Mouse (Mus musculus): ENCODE results near the gene Lrpprc.

Gene Lrpprc

GRCm38 (mm10) chr17:84758374-84758773 lies 32.2 kb downstream of the Lrpprc start:
- no peak for DNase-seq

- no peak for DNase-seq
Observed at GRCm38 (mm10) chr17:84756090-84756489, 34.5 kb downstream of the Lrpprc start.

DNA sequence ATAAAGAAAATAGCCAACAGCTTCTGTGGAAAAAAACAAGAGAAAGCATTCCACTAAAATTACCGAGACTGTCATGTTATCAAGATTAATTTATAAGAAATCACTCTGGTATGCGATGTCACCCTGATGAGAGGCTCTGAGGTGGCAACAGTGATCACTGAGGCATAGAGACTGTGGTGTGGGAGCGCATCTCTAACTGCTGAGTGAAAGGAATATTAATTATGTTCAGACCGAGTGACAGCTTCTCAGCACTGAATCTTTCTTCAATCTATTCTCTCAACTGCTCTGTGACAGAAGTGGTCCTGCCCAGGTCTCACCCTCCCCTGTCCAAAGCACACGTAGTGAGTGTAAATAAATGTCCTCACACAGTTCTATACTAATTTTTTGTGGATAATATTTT lies 37.1 kb downstream of the Lrpprc start:
- no peak for DNase-seq

- no peak for DNase-seq
Observed at GRCm38 (mm10) chr17:84752286-84752685, 38.3 kb downstream of the Lrpprc start.

DNA sequence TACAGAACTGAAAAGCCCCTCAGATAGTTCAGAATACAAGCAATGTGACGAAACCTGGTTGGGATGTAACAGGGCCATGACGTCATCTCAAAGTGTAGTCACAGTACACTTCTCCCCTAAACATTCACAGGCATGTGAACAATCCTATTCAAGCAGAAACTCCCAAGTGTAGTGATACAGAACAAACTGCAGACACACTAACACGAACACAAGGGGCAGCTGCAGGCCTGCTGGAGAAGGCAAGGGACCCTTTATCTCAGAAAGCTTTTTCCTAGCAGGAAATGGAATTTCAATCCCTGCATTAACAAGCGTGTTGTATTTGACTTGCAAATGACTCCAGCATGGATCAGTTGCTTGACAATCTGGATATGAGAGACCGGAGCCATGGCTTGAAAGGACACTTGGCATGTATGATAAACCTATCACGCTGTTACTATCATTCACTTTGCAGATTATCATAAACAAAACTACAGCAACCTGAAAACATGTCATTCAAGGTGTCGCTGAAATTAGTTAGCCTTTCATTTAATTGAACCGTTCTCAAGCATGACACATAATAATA lies 38.9 kb downstream of the Lrpprc start:
- no peak for DNase-seq

GRCm38 (mm10) chr17:84750130-84750529 lies 40.5 kb downstream of the Lrpprc start:
- peak in 1 of 2 experiments; percentile 14 for DNase-seq

- DNase-seq = no peak
Observed at GRCm38 (mm10) chr17:84749297-84749696, 41.3 kb downstream of the Lrpprc start.

GRCm38 (mm10) chr17:84748152-84748682 lies 42.4 kb downstream of the Lrpprc start:
- no peak for DNase-seq

- DNase-seq = no peak
Observed at GRCm38 (mm10) chr17:84747212-84747611, 43.4 kb downstream of the Lrpprc start.

DNA sequence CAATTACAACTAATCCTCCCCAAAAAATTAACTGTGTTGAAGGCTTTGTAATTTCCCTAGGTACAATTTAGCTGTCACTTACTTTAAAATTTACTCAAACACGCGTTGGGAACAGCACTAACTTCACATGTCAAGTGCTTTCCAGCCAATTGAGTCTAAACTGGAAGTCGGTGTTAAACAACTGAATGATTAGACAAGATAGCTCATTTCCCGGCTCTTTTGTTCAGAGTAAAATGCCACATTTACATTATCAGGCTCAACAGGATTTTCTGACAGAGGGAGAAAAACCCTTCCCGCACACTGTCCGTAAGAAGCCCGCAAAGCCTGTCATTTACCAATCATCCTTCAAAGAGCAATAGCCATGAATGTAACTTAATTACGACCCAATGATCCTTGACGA lies 45.6 kb downstream of the Lrpprc start:
- no peak for DNase-seq

GRCm38 (mm10) chr17:84744256-84744655 lies 46.3 kb downstream of the Lrpprc start:
- no peak for DNase-seq

- no peak for DNase-seq
Observed at GRCm38 (mm10) chr17:84738073-84738797, 52.4 kb downstream of the Lrpprc start.

DNA sequence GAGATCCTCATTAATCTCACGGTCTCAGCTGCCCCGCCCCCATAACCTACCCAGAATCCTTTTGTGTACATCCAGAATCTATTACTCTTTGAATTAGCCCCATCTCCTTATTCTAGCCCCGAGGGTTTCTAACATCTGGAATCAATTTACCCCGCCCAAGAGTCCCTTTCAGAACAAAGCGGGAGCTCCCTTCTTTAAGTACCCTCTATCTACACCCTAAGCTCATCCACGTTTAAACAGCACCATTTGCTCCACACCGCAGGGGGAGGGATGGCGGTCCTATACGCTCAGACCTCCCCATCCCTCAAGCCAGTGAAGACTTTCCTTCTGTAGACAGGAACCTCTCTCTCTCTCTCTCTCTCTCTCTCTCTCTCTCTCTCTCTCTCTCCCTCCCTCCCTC lies 53.9 kb downstream of the Lrpprc start:
- no peak for DNase-seq

- DNase-seq = no peak
Observed at GRCm38 (mm10) chr17:84732612-84733011, 58.0 kb downstream of the Lrpprc start.

DNA sequence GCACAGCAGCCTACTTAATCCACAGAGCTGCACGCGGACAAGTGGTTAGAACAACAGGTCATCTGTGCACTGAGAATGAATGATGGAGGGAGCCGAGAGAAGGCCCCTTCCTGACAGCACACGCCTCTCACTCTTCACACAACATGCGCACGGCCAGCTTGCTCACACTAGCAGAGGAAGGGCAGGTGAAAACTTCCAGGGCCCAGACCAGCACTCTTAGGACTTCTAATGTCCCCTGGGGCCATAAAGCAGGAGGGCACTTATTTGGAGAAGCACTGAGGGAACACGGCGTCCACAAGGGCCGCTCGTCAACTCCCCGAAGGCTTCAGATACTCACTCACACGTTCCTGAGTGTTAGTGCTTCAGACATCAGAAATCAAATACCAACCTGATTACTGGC lies 59.2 kb downstream of the Lrpprc start:
- no peak for DNase-seq

DNA sequence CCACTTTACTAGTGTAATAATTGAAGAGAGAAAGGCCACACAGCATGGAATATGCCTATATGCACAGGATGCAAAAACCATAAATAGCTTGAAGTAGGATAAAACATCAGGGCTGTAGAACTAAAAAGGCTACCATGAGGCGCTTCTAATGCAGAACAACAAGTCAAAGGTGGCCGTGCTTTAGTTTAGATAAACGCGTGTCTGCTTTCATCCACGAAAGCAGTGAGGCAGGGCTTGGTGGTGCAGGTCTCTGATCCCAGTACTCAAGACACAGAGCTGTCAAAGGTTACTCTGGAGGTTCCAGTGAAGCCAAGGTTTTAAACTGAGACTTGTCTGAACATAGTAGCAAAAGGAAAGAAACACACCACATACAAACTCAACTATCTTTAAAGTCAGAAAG lies 61.4 kb downstream of the Lrpprc start:
- DNase-seq = no peak

- DNase-seq = no peak
Observed at GRCm38 (mm10) chr17:84728201-84728911, 62.2 kb downstream of the Lrpprc start.

DNA sequence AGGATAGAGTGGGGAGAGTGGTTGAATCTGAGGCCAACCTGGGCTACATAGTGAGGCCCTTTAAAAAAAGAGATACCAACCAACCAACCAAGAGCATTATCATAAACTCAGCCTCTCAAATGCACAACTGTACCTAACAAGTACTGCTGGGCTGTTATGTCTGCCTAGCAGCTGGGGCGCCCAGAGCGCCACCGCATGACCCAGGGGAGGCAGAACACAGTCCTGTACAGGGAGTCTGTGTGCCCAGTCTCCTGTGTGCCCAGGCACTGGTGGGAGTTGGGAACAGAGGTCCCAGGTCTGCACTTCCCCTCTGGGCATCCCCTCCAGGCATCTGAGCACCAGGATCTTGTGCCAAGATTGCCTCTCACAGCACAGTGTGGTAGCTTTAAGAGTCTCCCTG lies 65.4 kb downstream of the Lrpprc start:
- DNase-seq = no peak

DNA sequence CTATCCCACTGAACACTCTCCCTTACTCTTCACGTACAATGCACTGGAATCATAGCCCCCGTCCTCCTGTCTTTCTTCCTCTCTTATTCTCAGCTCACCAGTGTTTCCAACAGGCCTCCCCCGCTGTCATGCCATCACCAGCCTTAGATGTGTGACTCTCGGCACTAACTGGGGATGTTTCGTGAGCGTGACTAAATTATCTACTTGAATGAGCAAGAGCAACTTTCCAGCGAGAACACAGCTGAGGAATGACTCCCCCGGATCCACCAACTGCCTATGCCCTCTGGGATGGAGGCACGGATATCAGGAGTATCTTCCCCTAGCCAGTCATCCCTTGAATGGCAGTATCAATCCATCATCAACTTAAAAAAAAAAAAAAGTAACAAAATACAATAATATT lies 66.6 kb downstream of the Lrpprc start:
- no peak for DNase-seq

DNA sequence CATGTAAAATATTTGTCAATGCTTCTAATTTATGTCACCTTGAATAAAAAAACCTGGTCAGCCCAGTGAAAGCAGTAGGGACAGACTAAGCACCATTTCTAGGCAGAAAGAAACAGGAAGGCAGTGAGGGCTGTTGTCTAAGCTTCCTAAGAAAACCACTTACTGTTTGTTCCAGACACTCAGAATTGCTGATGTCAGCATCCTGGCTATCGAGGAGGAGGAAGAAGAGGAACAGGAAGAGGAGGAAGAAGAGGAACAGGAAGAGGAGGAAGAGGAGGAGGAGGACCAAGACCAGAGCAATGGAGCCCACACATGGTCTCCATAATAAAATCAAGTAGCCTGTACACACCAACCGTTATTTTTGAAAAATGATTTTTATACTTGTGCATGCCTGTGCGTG lies 71.5 kb downstream of the Lrpprc start:
- no peak for DNase-seq

GRCm38 (mm10) chr17:84717416-84717815 lies 73.2 kb downstream of the Lrpprc start:
- no peak for DNase-seq

DNA sequence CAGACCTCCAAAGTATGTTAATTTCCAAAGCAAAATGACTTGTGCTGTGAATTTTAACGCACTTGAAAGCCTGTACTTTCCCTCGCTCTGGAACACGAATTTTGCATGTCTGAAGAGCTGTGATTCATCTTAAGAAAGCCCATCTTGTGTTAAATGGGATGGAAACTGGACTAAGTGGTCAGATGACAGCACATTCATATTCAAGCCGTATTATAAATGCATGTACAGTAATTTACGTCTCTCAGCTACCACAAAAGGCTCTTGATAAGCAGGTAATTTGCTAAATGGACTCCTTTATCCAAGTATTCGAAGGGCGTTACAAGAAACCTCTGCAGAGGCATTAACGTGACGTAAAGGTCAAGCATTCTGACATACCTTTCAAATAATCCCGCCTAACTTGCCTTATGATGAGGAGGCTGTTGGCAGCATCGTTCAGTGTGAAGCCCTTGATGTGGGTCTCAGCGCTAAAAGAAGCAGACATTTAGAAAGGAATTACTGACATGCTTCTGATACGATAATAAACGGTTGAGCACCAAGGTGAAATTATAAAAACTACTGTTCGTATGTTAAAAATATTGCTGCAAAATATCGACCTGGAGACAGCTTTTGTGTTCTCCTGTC lies 74.2 kb downstream of the Lrpprc start:
- DNase-seq = no peak

DNA sequence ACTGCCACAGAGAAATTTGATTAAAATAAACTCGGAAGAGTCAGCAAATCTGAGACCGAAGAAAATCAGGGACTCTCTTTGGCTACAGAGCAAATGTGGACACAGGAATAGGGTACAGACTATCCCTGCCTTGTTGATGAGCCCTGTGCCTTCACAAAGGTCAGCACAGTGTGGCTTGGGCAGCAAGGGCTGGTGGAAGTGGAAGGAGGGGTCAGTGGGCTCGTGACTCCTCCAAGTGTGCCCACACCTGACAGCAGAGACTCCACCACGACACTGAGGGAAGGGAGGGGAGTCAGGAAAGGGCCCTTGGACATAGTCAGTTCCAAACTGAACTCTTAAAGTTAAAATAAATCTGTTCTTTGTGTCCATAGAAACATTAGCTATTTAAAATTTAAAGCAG lies 75.7 kb downstream of the Lrpprc start:
- DNase-seq = no peak
